Mouse (Mus musculus) liver, postnatal 0 days (tissue): ENCODE data around the gene Drc1.

Source experiments
- CTCF ChIP-seq: sonication (generic); IDR thresholded peaks from 2 replicates; pipeline ENCODE4 v1.5.1; 2016; ENCODE audit warnings: antibody characterized with exemption, low read depth
- EP300 ChIP-seq: IDR thresholded peaks from 2 replicates; pipeline ENCODE4 v1.6.1; 2016; ENCODE audit warnings: antibody characterized with exemption, low read depth, mild to moderate bottlenecking

DNA sequence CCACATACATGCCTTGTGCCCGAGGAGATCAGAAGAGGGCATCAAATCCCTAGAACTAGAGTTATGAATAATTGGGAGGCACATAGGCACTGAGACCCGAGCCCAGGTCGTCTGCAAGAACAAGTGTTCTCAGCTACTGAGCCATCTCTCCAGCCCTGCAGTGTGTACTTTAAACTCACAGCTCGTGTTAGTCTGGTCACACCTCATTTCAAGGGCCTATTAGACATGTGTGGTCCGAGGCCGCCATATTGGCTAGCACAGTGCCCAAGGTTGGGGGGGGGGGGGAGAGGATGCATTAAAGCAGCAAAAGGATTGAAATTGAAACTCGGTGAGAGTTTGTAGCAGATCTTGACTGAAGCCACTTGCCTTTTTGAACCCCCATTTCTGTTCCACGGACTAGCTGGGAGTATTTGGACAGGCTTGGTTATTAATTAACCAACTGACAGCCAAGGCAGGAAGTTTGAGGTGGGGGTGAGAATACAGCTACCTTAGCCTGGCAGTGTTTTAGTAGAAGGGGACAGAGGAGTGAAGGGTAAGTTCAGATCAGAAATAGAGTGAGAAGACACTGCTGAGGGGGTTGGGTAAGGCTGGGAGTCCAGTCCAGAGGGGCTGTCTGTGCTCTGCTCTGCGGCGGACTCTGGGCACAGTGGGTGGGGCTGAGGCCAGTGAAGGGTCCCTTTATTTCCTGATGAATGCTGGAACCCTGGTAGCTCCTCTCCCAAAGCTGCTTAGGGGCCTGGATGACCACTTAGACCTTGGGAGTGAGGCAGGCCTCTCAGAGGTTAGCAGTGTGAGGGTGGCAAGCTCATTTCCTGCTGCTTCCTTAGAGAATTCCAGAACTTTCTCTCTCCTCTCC lies 5.0 kb downstream of the Drc1 start:
- TF ChIP-seq CTCF (no peak), EP300 (no peak)
